Mouse (Mus musculus) bone marrow macrophage, adult 2 months (primary cell): ENCODE results near the gene Hacd3.

Source experiments
- CTCF ChIP-seq: IDR thresholded peaks from 2 replicates; pipeline ENCODE4 v1.5.1; 2012; ENCODE audit warnings: low read depth, mild to moderate bottlenecking, low read length, moderate library complexity
- POLR2A ChIP-seq: IDR thresholded peaks from 2 replicates; pipeline ENCODE4 v1.6.1; 2012; ENCODE audit warnings: mild to moderate bottlenecking, low read depth, low read length, borderline replicate concordance

DNA sequence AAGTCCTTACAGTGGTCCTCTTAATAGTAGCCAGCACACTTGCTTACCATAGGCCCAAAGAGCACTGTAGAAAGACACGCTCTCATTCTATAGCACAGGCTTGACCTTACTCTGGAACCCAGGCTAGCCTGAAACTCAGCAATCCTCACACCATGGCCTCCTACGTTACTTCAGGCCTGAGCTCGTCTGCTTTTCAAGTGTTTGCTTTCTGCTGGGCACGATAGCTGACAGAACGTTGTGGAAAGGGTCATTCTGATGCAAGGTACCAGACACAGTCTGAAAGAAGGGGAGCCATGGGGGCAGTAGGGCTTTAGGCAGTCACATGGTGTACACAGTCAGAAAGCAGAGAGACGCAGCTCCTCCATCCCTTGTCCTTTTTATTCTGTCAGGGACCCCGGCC, 42.8 kb upstream of the Hacd3 start:
- no peak for TF ChIP-seq POLR2A
- no peak for TF ChIP-seq CTCF
